Mouse (Mus musculus) ES-E14 (cell line): ENCODE measurements around the gene Gper1.

Experiments used
- CHD2 ChIP-seq: IDR thresholded peaks from 2 replicates; pipeline ENCODE4 v1.6.1; 2014; ENCODE audit warnings: mild to moderate bottlenecking, low read depth, low read length, inconsistent platforms
- HCFC1 ChIP-seq: IDR thresholded peaks from 2 replicates; pipeline ENCODE4 v1.6.1; 2012; ENCODE audit warnings: low read length, inconsistent platforms, borderline replicate concordance; ENCODE audit not compliant: insufficient read depth
- MAFK ChIP-seq: IDR thresholded peaks from 2 replicates; pipeline ENCODE4 v1.6.1; 2014; ENCODE audit warnings: mild to moderate bottlenecking, low read depth, low read length, inconsistent platforms; ENCODE audit not compliant: insufficient read depth
- ZC3H11A ChIP-seq: IDR thresholded peaks from 2 replicates; pipeline ENCODE4 v1.6.1; 2012; ENCODE audit warnings: low read depth, mild to moderate bottlenecking, inconsistent platforms, low read length, borderline replicate concordance
- ZNF384 ChIP-seq: IDR thresholded peaks from 2 replicates; pipeline ENCODE4 v1.6.1; 2012; ENCODE audit warnings: low read depth, low read length, inconsistent platforms

GRCm38 (mm10) chr5:139423026-139423865, at the start of gene Gper1:
- TF ChIP-seq ZNF384: no peak
- no peak for TF ChIP-seq ZC3H11A
- TF ChIP-seq CHD2: no peak
- TF ChIP-seq MAFK: no peak
- no peak for TF ChIP-seq HCFC1
